Mouse (Mus musculus) limb, embryonic 14.5 days (tissue): ENCODE results near the gene Blm. TPM values are rescaled to one million over a fixed set of nuclear protein-coding genes. Genes with fewer than 3 reads are reported as not detected.

Experiments used
- ATAC-seq: fragments of 200-750 bp; cut with Nextera tagmentation; 2 replicates; pipeline ENCODE4 v1.8.0; 2017; ENCODE audit warnings: low read depth, moderate number of reproducible peaks, moderate TSS enrichment; ENCODE audit not compliant: low FRiP score
- DNase-seq: peaks from one replicate; pipeline ENCODE4 v3.0.0-alpha.2; 2015; ENCODE audit warnings: low spot score
- H3K27ac ChIP-seq: fragments of 300-500 bp; sonication (generic); replicated peaks from 2 replicates; pipeline ENCODE4 v1.5.1; 2014; ENCODE audit warnings: low read depth, mild to moderate bottlenecking, low read length, moderate library complexity, mixed read lengths
- H3K27me3 ChIP-seq: fragments of 300-500 bp; sonication (generic); 2 replicates; pipeline ENCODE4 v1.6.1; 2014; ENCODE audit warnings: low read length, mixed read lengths; ENCODE audit not compliant: control insufficient read depth, insufficient read depth
- H3K36me3 ChIP-seq: fragments of 300-500 bp; sonication (generic); 2 replicates; pipeline ENCODE4 v1.6.1; 2014; ENCODE audit warnings: mild to moderate bottlenecking, low read length, moderate library complexity, mixed read lengths; ENCODE audit not compliant: control insufficient read depth, insufficient read depth
- H3K4me1 ChIP-seq: fragments of 300-500 bp; sonication (generic); 2 replicates; pipeline ENCODE4 v1.6.1; 2014; ENCODE audit warnings: antibody characterized with exemption, low read length, mixed read lengths; ENCODE audit not compliant: control insufficient read depth, insufficient read depth
- H3K4me2 ChIP-seq: fragments of 300-500 bp; sonication (generic); replicated peaks from 2 replicates; pipeline ENCODE4 v1.6.1; 2014; ENCODE audit warnings: low read depth, mild to moderate bottlenecking, low read length, moderate library complexity; ENCODE audit not compliant: severe bottlenecking
- H3K4me3 ChIP-seq: fragments of 300-500 bp; sonication (generic); replicated peaks from 2 replicates; pipeline ENCODE4 v1.5.1; 2014; ENCODE audit warnings: low read length
- H3K9ac ChIP-seq: fragments of 300-500 bp; sonication (generic); 2 replicates; pipeline ENCODE4 v1.6.1; 2014; ENCODE audit warnings: mild to moderate bottlenecking, low read depth, low read length, moderate library complexity; ENCODE audit not compliant: severe bottlenecking
- H3K9me3 ChIP-seq: fragments of 300-500 bp; sonication (generic); 2 replicates; pipeline ENCODE4 v1.6.1; 2016; ENCODE audit warnings: low read length; ENCODE audit not compliant: control insufficient read depth
- POLR2A ChIP-seq: fragments of 200-500 bp; IDR thresholded peaks from 2 replicates; pipeline ENCODE4 v1.8.0; 2012; ENCODE audit warnings: inconsistent platforms, mild to moderate bottlenecking, moderate library complexity, borderline replicate concordance; ENCODE audit not compliant: insufficient read depth, insufficient read length; ENCODE audit errors: extremely low read depth
- WGBS: fragments of 180-500 bp; shearing (Covaris S2); extraction: QIAGEN DNeasy Blood & Tissue Kit; methylation state at CpG from one replicate; pipeline ENCODE4 v1.1.7; 2014; 5-methylcytosine and 5-hydroxymethylcytosine counted together
- polyA plus RNA-seq, 2 experiments: library from polyadenylated mRNA; depleted of rRNA in 1 of 2; stranded (reverse) in 1 of 2; unstranded in 1 of 2; fragments of >200 nt; fragmentation: Nextera tagmentation in 1 of 2; extraction: Ambion mirVana in 1 of 2; gene quantifications; 2 replicates each; pipeline versions ENCODE4 v1.2.1 to v1.2.3; 2012 to 2014

Blm gene
- polyA plus RNA-seq, 2 experiments = 16.2 to 17.8 TPM

GRCm38 (mm10) chr7:80461891-80462290, 73.0 kb downstream of the Blm start:
- Histone ChIP-seq H3K9me3 (no peaks in the 10 kb centered on the region), H3K4me3 (no peak overlapping the region), H3K36me3 (peaks cover 24% of the 10 kb centered on the region), H3K4me2 (no peak overlapping the region), H3K27me3 (no peaks in the 10 kb centered on the region), H3K27ac (no peak overlapping the region), H3K4me1 (peaks cover 12% of the 10 kb centered on the region), H3K9ac (no peak overlapping the region)
- ATAC-seq = no peak
- WGBS = 81% methylated on average over 7 of the region's 7 CpGs
- no peak for DNase-seq
- no peak for TF ChIP-seq POLR2A

DNA sequence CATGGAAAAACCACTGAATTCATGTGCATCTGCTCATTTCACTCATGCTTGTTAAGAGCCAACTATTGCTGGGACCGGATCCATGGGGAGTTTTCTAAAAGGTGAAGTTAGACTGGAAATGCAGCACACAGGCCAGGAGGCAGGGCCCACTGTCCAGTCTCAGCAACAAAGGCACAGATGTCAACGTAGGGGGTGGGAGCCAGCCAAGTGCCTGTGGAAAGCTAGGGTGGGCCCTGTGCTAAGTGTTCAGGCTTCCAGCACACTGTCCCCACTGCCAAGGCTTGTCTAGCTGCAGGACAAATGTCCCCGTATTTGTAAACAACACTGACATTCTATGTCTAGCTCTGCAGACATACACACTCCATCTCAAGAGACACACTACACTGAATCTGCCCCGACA, 74.0 kb downstream of the Blm start:
- H3K9me3 ChIP-seq = no peaks in the 10 kb centered on the region
- no peak overlapping the region for H3K4me3 ChIP-seq
- no peak overlapping the region for H3K27ac ChIP-seq
- no peak for TF ChIP-seq POLR2A
- no peaks in the 10 kb centered on the region for H3K27me3 ChIP-seq
- no peak overlapping the region for H3K9ac ChIP-seq
- 89% methylated on average over 4 of the region's 4 CpGs for WGBS
- peaks cover 16% of the 10 kb centered on the region for H3K4me1 ChIP-seq
- DNase-seq (no peak), ATAC-seq (no peak)
- no peak overlapping the region for H3K4me2 ChIP-seq
- H3K36me3 ChIP-seq = peaks cover 24% of the 10 kb centered on the region

- peaks cover 16% of the 10 kb centered on the region for H3K4me1 ChIP-seq
- ATAC-seq = no peak
- no peak for TF ChIP-seq POLR2A
- 89% methylated on average over 5 of the region's 5 CpGs for WGBS
- no peak overlapping the region for H3K4me3 ChIP-seq
- peaks cover 24% of the 10 kb centered on the region for H3K36me3 ChIP-seq
- no peak overlapping the region for H3K27ac ChIP-seq
- no peaks in the 10 kb centered on the region for H3K9me3 ChIP-seq
- DNase-seq = no peak
- no peak overlapping the region for H3K9ac ChIP-seq
- H3K4me2 ChIP-seq = no peak overlapping the region
- no peaks in the 10 kb centered on the region for H3K27me3 ChIP-seq
Observed at GRCm38 (mm10) chr7:80460199-80460598, 74.7 kb downstream of the Blm start.

DNA sequence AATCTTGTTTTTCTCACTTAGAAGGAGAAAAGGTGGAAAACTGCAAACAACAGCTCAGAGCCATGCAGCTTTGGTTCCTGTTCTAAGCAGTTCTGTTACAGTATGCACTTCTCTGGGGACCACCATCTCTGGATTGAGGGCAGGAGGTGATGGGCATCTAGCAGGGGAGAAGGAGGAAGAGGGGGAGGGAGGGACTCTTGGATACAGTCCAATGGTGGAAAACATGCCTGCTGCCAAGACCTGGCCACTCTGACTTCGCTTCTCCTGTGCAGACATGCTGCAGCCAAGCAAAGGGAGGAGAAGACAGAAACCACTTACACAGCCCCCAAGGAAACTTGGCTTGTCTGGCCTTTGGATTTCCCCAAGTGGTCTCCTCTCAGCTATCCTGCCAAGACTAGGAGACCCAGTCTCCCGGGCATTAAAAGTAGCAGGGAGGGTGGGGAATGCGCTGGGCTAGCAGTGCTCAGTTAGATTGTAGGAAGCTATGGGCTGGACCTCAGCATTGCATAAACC, 77.0 kb downstream of the Blm start:
- H3K27me3 ChIP-seq = no peaks in the 10 kb centered on the region
- DNase-seq (no peak), ATAC-seq (no peak)
- H3K9ac ChIP-seq = no peak overlapping the region
- H3K36me3 ChIP-seq = peaks cover 35% of the 10 kb centered on the region
- no peaks in the 10 kb centered on the region for H3K9me3 ChIP-seq
- TF ChIP-seq POLR2A = no peak
- H3K4me2 ChIP-seq = no peak overlapping the region
- 63% methylated on average over 3 of the region's 3 CpGs for WGBS
- H3K4me1 ChIP-seq = peaks cover 16% of the 10 kb centered on the region
- no peak overlapping the region for H3K4me3 ChIP-seq
- H3K27ac ChIP-seq = no peak overlapping the region

- Histone ChIP-seq H3K36me3 (peaks cover 31% of the 10 kb centered on the region), H3K27me3 (no peaks in the 10 kb centered on the region), H3K4me1 (peaks cover 16% of the 10 kb centered on the region), H3K4me2 (no peak overlapping the region), H3K9me3 (no peaks in the 10 kb centered on the region), H3K4me3 (no peak overlapping the region), H3K27ac (no peak overlapping the region), H3K9ac (no peak overlapping the region)
- DNase-seq (no peak), ATAC-seq (no peak)
- no peak for TF ChIP-seq POLR2A
- WGBS = 58% methylated on average over 6 of the region's 6 CpGs
Observed at GRCm38 (mm10) chr7:80457241-80457640, 77.7 kb downstream of the Blm start.

DNA sequence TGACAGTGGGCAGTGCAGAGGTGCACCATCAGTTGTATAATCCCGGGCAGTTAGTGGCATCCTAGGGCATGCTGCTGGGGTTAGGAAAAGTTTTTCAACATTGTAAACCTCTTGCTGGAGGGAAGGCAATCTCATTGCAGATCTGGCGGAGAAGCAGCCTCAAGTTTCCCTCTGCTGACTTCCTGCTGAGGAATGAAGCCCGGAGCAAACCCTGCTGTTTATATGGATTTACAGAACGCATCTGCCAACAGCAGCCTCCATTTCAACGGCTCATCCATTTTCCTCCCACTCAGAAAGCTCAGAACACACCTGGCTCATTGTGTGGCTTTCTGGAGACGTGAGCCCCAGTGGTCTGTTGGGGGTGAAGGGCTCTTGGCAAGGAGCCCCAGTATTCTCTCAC, 78.6 kb downstream of the Blm start:
- no peak for DNase-seq
- peaks cover 26% of the 10 kb centered on the region for H3K36me3 ChIP-seq
- no peak overlapping the region for H3K4me2 ChIP-seq
- no peak for TF ChIP-seq POLR2A
- no peak overlapping the region for H3K4me3 ChIP-seq
- H3K27ac ChIP-seq = no peak overlapping the region
- H3K9ac ChIP-seq = no peak overlapping the region
- peaks cover 16% of the 10 kb centered on the region for H3K4me1 ChIP-seq
- no peak for ATAC-seq
- 58% methylated on average over 6 of the region's 6 CpGs for whole genome bisulfite sequencing
- H3K27me3 ChIP-seq = no peaks in the 10 kb centered on the region
- H3K9me3 ChIP-seq = no peaks in the 10 kb centered on the region
